Mouse (Mus musculus): ENCODE data around the gene Esrrg. TPM values are rescaled to one million over a fixed set of nuclear protein-coding genes. Genes with fewer than 3 reads are reported as not detected.

Gene Esrrg
- total and polyA plus RNA-seq, 3 experiments, result 14.0 to 48.5 (median 45.2) TPM

- DNase-seq, result no peak
- TF ChIP-seq CTCF (IDR thresholded peaks at IDR 0.05), result no peak
- TF ChIP-seq EP300 (IDR thresholded peaks at IDR 0.05; ENCODE audit: insufficient read depth, low read depth, low read length), result no peak
- no peak for TF ChIP-seq POLR2A (IDR thresholded peaks at IDR 0.05; ENCODE audit: insufficient read depth, low read depth, low read length)
- WGBS, result 85% methylated on average over 5 of the region's 5 CpGs
- intact Hi-C loops (cut with DNase I), result no loop called here
- Histone ChIP-seq H3K27ac (no peak overlapping the region), H3K79me2 (replicated peaks; ENCODE audit: control insufficient read depth, insufficient read depth, low read length) (no peaks in the 10 kb centered on the region), H3K36me3 (ENCODE audit: control insufficient read depth, insufficient read depth, low read length) (no peaks in the 10 kb centered on the region), H3K9ac (ENCODE audit: low read depth, low read length) (no peak overlapping the region), H3K27me3 (ENCODE audit: control insufficient read depth, insufficient read depth, low read length) (no peaks in the 10 kb centered on the region), H3K4me1 (ENCODE audit: control insufficient read depth, insufficient read depth, low read length) (no peaks in the 10 kb centered on the region), H3K4me3 (no peak overlapping the region)
Observed at GRCm38 (mm10) chr1:187808391-187808922, 199.9 kb downstream of the Esrrg start.

- Histone ChIP-seq H3K36me3 (ENCODE audit: control insufficient read depth, insufficient read depth, low read length) (no peaks in the 10 kb centered on the region), H3K9ac (ENCODE audit: low read depth, low read length) (no peak overlapping the region), H3K4me3 (no peak overlapping the region), H3K27ac (no peak overlapping the region), H3K4me1 (ENCODE audit: control insufficient read depth, insufficient read depth, low read length) (no peaks in the 10 kb centered on the region), H3K79me2 (replicated peaks; ENCODE audit: control insufficient read depth, insufficient read depth, low read length) (no peaks in the 10 kb centered on the region), H3K27me3 (ENCODE audit: control insufficient read depth, insufficient read depth, low read length) (no peaks in the 10 kb centered on the region)
- intact Hi-C loops (cut with DNase I), result no loop called here
- no peak for DNase-seq
- 72% methylated on average over 3 of the region's 3 CpGs for WGBS
- TF ChIP-seq CTCF (IDR thresholded peaks at IDR 0.05) (no peak), POLR2A (IDR thresholded peaks at IDR 0.05; ENCODE audit: insufficient read depth, low read depth, low read length) (no peak), EP300 (IDR thresholded peaks at IDR 0.05; ENCODE audit: insufficient read depth, low read depth, low read length) (no peak)
Observed at GRCm38 (mm10) chr1:187809546-187809945, 201.0 kb downstream of the Esrrg start.

GRCm38 (mm10) chr1:187819406-187819805 lies 210.8 kb downstream of the Esrrg start:
- TF ChIP-seq CTCF (IDR thresholded peaks at IDR 0.05) (no peak), POLR2A (IDR thresholded peaks at IDR 0.05; ENCODE audit: insufficient read depth, low read depth, low read length) (no peak), EP300 (IDR thresholded peaks at IDR 0.05; ENCODE audit: insufficient read depth, low read depth, low read length) (no peak)
- Histone ChIP-seq H3K36me3 (ENCODE audit: control insufficient read depth, insufficient read depth, low read length) (no peaks in the 10 kb centered on the region), H3K9ac (ENCODE audit: low read depth, low read length) (no peak overlapping the region), H3K4me1 (ENCODE audit: control insufficient read depth, insufficient read depth, low read length) (no peaks in the 10 kb centered on the region), H3K4me3 (no peak overlapping the region), H3K27me3 (ENCODE audit: control insufficient read depth, insufficient read depth, low read length) (no peaks in the 10 kb centered on the region), H3K27ac (no peak overlapping the region), H3K79me2 (replicated peaks; ENCODE audit: control insufficient read depth, insufficient read depth, low read length) (peaks cover 2% of the 10 kb centered on the region; the same call in 1 of the 2 replicates)
- WGBS, result 92% methylated on average over 5 of the region's 5 CpGs
- intact Hi-C loops (cut with DNase I), result no loop called here
- no peak for DNase-seq

GRCm38 (mm10) chr1:187821368-187821811 lies 212.8 kb downstream of the Esrrg start:
- TF ChIP-seq CTCF (IDR thresholded peaks at IDR 0.05), result no peak
- TF ChIP-seq POLR2A (IDR thresholded peaks at IDR 0.05; ENCODE audit: insufficient read depth, low read depth, low read length), result no peak
- TF ChIP-seq EP300 (IDR thresholded peaks at IDR 0.05; ENCODE audit: insufficient read depth, low read depth, low read length), result no peak
- intact Hi-C loops (cut with DNase I), result no loop called here

GRCm38 (mm10) chr1:187823351-187823750 lies 214.8 kb downstream of the Esrrg start:
- no peak overlapping the region for H3K9ac ChIP-seq (ENCODE audit: low read depth, low read length)
- H3K36me3 ChIP-seq (ENCODE audit: control insufficient read depth, insufficient read depth, low read length), result no peaks in the 10 kb centered on the region; the same call in 1 of the 2 replicates
- intact Hi-C loops (cut with DNase I), result no loop called here
- H3K27ac ChIP-seq, result no peak overlapping the region
- DNase-seq, result no peak
- H3K4me1 ChIP-seq (ENCODE audit: control insufficient read depth, insufficient read depth, low read length), result no peaks in the 10 kb centered on the region; the same call in 1 of the 2 replicates
- TF ChIP-seq POLR2A (IDR thresholded peaks at IDR 0.05; ENCODE audit: insufficient read depth, low read depth, low read length) (no peak), EP300 (IDR thresholded peaks at IDR 0.05; ENCODE audit: insufficient read depth, low read depth, low read length) (no peak), CTCF (IDR thresholded peaks at IDR 0.05) (no peak)
- 77% methylated on average over 5 of the region's 5 CpGs for WGBS
- H3K4me3 ChIP-seq, result no peak overlapping the region
- H3K79me2 ChIP-seq (replicated peaks; ENCODE audit: control insufficient read depth, insufficient read depth, low read length), result peaks cover 2% of the 10 kb centered on the region; the same call in 1 of the 2 replicates
- no peaks in the 10 kb centered on the region for H3K27me3 ChIP-seq (ENCODE audit: control insufficient read depth, insufficient read depth, low read length)

More at GRCm38 (mm10) chr1:187821368-187821811, 212.8 kb downstream of the Esrrg start:
- Histone ChIP-seq H3K4me1 (ENCODE audit: control insufficient read depth, insufficient read depth, low read length) (no peaks in the 10 kb centered on the region), H3K27me3 (ENCODE audit: control insufficient read depth, insufficient read depth, low read length) (no peaks in the 10 kb centered on the region), H3K79me2 (replicated peaks; ENCODE audit: control insufficient read depth, insufficient read depth, low read length) (peaks cover 2% of the 10 kb centered on the region; the same call in 1 of the 2 replicates), H3K4me3 (no peak overlapping the region), H3K27ac (no peak overlapping the region), H3K36me3 (ENCODE audit: control insufficient read depth, insufficient read depth, low read length) (no peaks in the 10 kb centered on the region), H3K9ac (ENCODE audit: low read depth, low read length) (no peak overlapping the region)
- no peak for DNase-seq
- 85% methylated on average over 13 of the region's 13 CpGs for WGBS

- Histone ChIP-seq H3K27me3 (ENCODE audit: control insufficient read depth, insufficient read depth, low read length) (no peaks in the 10 kb centered on the region), H3K9ac (ENCODE audit: low read depth, low read length) (no peak overlapping the region), H3K79me2 (replicated peaks; ENCODE audit: control insufficient read depth, insufficient read depth, low read length) (no peaks in the 10 kb centered on the region), H3K36me3 (ENCODE audit: control insufficient read depth, insufficient read depth, low read length) (no peaks in the 10 kb centered on the region; the same call in 1 of the 2 replicates), H3K4me1 (ENCODE audit: control insufficient read depth, insufficient read depth, low read length) (no peaks in the 10 kb centered on the region; the same call in 1 of the 2 replicates), H3K27ac (no peak overlapping the region), H3K4me3 (no peak overlapping the region)
- no peak for DNase-seq
- TF ChIP-seq EP300 (IDR thresholded peaks at IDR 0.05; ENCODE audit: insufficient read depth, low read depth, low read length), result no peak
- TF ChIP-seq POLR2A (IDR thresholded peaks at IDR 0.05; ENCODE audit: insufficient read depth, low read depth, low read length), result no peak
- TF ChIP-seq CTCF (IDR thresholded peaks at IDR 0.05), result no peak
- 88% methylated on average over 9 of the region's 9 CpGs for WGBS
- intact Hi-C loops (cut with DNase I), result no loop called here
Observed at GRCm38 (mm10) chr1:187825421-187826097, 217.0 kb downstream of the Esrrg start.
